Mouse (Mus musculus) B cell, adult 67 days (primary cell): ENCODE results near the gene Mfsd4b4. TPM values are rescaled to one million over a fixed set of nuclear protein-coding genes. Genes with fewer than 3 reads are reported as not detected.

Experiments
- total RNA-seq, 2 experiments: library from RNA; stranded (reverse); gene quantifications; 4 replicates each; pipeline ENCODE4 v1.2.4; 2023

Gene Mfsd4b4
- 1 to 10 TPM; 3.1 to 5.0 TPM for total RNA-seq

DNA sequence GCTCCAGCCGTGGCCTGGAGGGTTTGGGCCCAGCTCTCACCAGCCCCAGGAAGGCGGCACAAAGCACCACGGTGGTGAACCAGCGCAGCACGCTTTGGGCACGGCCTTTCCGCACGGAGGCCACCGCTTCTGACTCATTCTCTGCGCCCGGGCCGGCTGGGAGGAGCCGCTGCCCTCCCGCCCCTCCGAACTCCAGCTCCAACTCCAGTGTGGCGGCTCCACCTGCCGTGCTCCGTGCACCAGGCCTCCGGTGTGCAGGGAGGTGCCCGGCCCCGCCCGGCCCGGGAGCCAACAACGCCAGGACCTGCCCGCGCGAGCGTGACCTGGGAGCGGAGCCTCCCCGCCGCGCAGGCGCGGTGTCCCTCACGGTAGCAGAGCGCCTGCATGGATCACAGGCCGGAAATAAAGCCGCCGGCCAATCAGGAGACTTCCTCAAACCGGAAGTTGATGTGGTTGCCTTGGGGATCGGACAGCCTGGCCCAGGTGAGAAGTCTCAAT is at the start of gene Mfsd4b4:
Mfsd4b4 (minus strand) TSS at position 365 of the 498 bp plus-strand sequence.

GRCm38 (mm10) chr10:39926616-39927139 is 27.6 kb upstream of the Mfsd4b4 start, which contains the start of gene Mfsd4b2:
TSS of gene Mfsd4b2 (minus strand) at chr10:39926923.

Other genes starting within 250 kb of the Mfsd4b4 start
- 10 to 100 TPM; 45.1 to 52.8 TPM for gene Rev3l, start 167.1 kb downstream of the Mfsd4b4 start, total RNA-seq
- gene Mfsd4b2, start 27.7 kb upstream of the Mfsd4b4 start, total RNA-seq = under 1 TPM in 1 of 2 experiments, not detected in 1; 0.24 TPM
- not detected for gene Mfsd4b3, start 60.9 kb upstream of the Mfsd4b4 start, total RNA-seq
- gene Mfsd4b5, start 87.4 kb upstream of the Mfsd4b4 start, total RNA-seq = under 1 TPM in 1 of 2 experiments, not detected in 1; 0.44 TPM
- not detected for gene Mfsd4b1, start 126.0 kb upstream of the Mfsd4b4 start, total RNA-seq
- gene Slc16a10, start 243.0 kb upstream of the Mfsd4b4 start, total RNA-seq = 10 to 100 TPM in 1 of 2 experiments, 1 to 10 TPM in 1; 10.0 to 11.7 TPM